Mouse (Mus musculus): ENCODE data around the gene Pla2g4e. TPM values are rescaled to one million over a fixed set of nuclear protein-coding genes. Genes with fewer than 3 reads are reported as not detected.
"Not testable (repeated sequence)": the region's sequence is repeated elsewhere in the genome, so short reads cannot be mapped to it uniquely, and the experiment has no call there.

Pla2g4e gene
- polyA plus RNA-seq, 1 experiment from 2014 or later, result 0.21 TPM

- Histone ChIP-seq H3K4me1 (replicated peaks) (peaks cover 10% of the 10 kb centered on the region), H3K27ac (no peak overlapping the region), H3K9me3 (no peaks in the 10 kb centered on the region), H3K27me3 (ENCODE audit: insufficient read depth, poor library complexity, severe bottlenecking) (0 out of 2 replicates have a peak, but pooled peaks cover 13% of the 10 kb centered on the region), H3K36me3 (no peaks in the 10 kb centered on the region), H3K4me3 (no peak overlapping the region)
- WGBS, result 66% methylated on average over 10 of the region's 10 CpGs
- DNase-seq (ENCODE audit: low spot score), result no peak
Measured at GRCm38 (mm10) chr2:120264858-120265257, 19.7 kb upstream of the Pla2g4e start.

GRCm38 (mm10) chr2:120262876-120263275 is 17.7 kb upstream of the Pla2g4e start:
- DNase-seq (ENCODE audit: low spot score), result no peak
- Histone ChIP-seq H3K4me1 (replicated peaks) (no peaks in the 10 kb centered on the region; the same call in 1 of the 2 replicates), H3K9me3 (no peaks in the 10 kb centered on the region), H3K36me3 (no peaks in the 10 kb centered on the region), H3K27me3 (ENCODE audit: insufficient read depth, poor library complexity, severe bottlenecking) (0 out of 2 replicates have a peak, but pooled peaks cover 6% of the 10 kb centered on the region), H3K4me3 (no peak overlapping the region), H3K27ac (no peak overlapping the region)
- 36% methylated on average over 1 of the region's 1 CpGs for WGBS

GRCm38 (mm10) chr2:120261346-120261745 is 16.2 kb upstream of the Pla2g4e start:
- Histone ChIP-seq H3K27me3 (ENCODE audit: insufficient read depth, poor library complexity, severe bottlenecking) (no peaks in the 10 kb centered on the region), H3K9me3 (0 out of 2 replicates have a peak, but pooled peaks cover 7% of the 10 kb centered on the region), H3K4me1 (replicated peaks) (no peaks in the 10 kb centered on the region; the same call in 1 of the 2 replicates), H3K36me3 (no peaks in the 10 kb centered on the region), H3K4me3 (no peak overlapping the region), H3K27ac (no peak overlapping the region)
- 74% methylated on average over 3 of the region's 3 CpGs for WGBS
- DNase-seq (ENCODE audit: low spot score), result no peak

- Histone ChIP-seq H3K27ac (no peak overlapping the region), H3K27me3 (ENCODE audit: insufficient read depth, poor library complexity, severe bottlenecking) (no peaks in the 10 kb centered on the region), H3K9me3 (0 out of 2 replicates have a peak, but pooled peaks cover 7% of the 10 kb centered on the region), H3K4me3 (no peak overlapping the region), H3K4me1 (replicated peaks) (no peaks in the 10 kb centered on the region), H3K36me3 (no peaks in the 10 kb centered on the region)
- DNase-seq (ENCODE audit: low spot score), result no peak
Measured at GRCm38 (mm10) chr2:120256259-120256658, 11.1 kb upstream of the Pla2g4e start.

GRCm38 (mm10) chr2:120252644-120253043 is 7.5 kb upstream of the Pla2g4e start:
- H3K4me1 ChIP-seq (replicated peaks), result no peaks in the 10 kb centered on the region
- H3K4me3 ChIP-seq, result no peak overlapping the region
- WGBS, result 92% methylated on average over 6 of the region's 6 CpGs
- DNase-seq (ENCODE audit: low spot score), result no peak
- H3K27ac ChIP-seq, result no peak overlapping the region
- H3K27me3 ChIP-seq (ENCODE audit: insufficient read depth, poor library complexity, severe bottlenecking), result no peaks in the 10 kb centered on the region
- H3K36me3 ChIP-seq, result no peaks in the 10 kb centered on the region
- 0 out of 2 replicates have a peak, but pooled peaks cover 7% of the 10 kb centered on the region for H3K9me3 ChIP-seq

GRCm38 (mm10) chr2:120245421-120246016 is 384 bp upstream of the Pla2g4e start:
- H3K36me3 ChIP-seq, result no peaks in the 10 kb centered on the region
- DNase-seq (ENCODE audit: low spot score), result peak; percentile 22
- no peaks in the 10 kb centered on the region for H3K9me3 ChIP-seq
- H3K4me1 ChIP-seq (replicated peaks), result peaks cover 4% of the 10 kb centered on the region
- 14% methylated on average over 9 of the region's 9 CpGs for WGBS
- peak overlapping the region; percentile 51 for H3K4me3 ChIP-seq
- peak overlapping the region; percentile 26; the same call in 1 of the 2 replicates for H3K27ac ChIP-seq
- peaks cover 31% of the 10 kb centered on the region for H3K27me3 ChIP-seq (ENCODE audit: insufficient read depth, poor library complexity, severe bottlenecking)

GRCm38 (mm10) chr2:120243995-120244394 is 1.1 kb downstream of the Pla2g4e start:
- H3K27ac ChIP-seq, result no peak overlapping the region
- H3K4me3 ChIP-seq, result no peak overlapping the region
- H3K27me3 ChIP-seq (ENCODE audit: insufficient read depth, poor library complexity, severe bottlenecking), result peaks cover 31% of the 10 kb centered on the region
- H3K9me3 ChIP-seq, result no peaks in the 10 kb centered on the region
- DNase-seq (ENCODE audit: low spot score), result no peak
- no peaks in the 10 kb centered on the region for H3K36me3 ChIP-seq
- peaks cover 4% of the 10 kb centered on the region for H3K4me1 ChIP-seq (replicated peaks)
- WGBS, result 80% methylated on average over 2 of the region's 2 CpGs

GRCm38 (mm10) chr2:120242791-120243467 is 2.2 kb downstream of the Pla2g4e start:
- Histone ChIP-seq H3K4me1 (replicated peaks) (peaks cover 4% of the 10 kb centered on the region), H3K27ac (no peak overlapping the region), H3K27me3 (ENCODE audit: insufficient read depth, poor library complexity, severe bottlenecking) (peaks cover 31% of the 10 kb centered on the region), H3K9me3 (no peaks in the 10 kb centered on the region), H3K36me3 (no peaks in the 10 kb centered on the region), H3K4me3 (no peak overlapping the region)
- 70% methylated on average over 5 of the region's 5 CpGs for WGBS
- DNase-seq (ENCODE audit: low spot score), result no peak

GRCm38 (mm10) chr2:120238733-120239132 is 6.4 kb downstream of the Pla2g4e start:
- not testable (repeated sequence) for H3K9me3 ChIP-seq; H3K27ac ChIP-seq; H3K36me3 ChIP-seq; H3K4me1 ChIP-seq (replicated peaks); H3K4me3 ChIP-seq; DNase-seq (ENCODE audit: low spot score)
- H3K27me3 ChIP-seq (ENCODE audit: insufficient read depth, poor library complexity, severe bottlenecking), result peaks cover 12% of the 10 kb centered on the region; the same call in 1 of the 2 replicates
- WGBS, result 90% methylated on average over 9 of the region's 9 CpGs

- WGBS, result 76% methylated on average over 5 of the region's 5 CpGs
- H3K27me3 ChIP-seq (ENCODE audit: insufficient read depth, poor library complexity, severe bottlenecking), result peaks cover 3% of the 10 kb centered on the region; the same call in 1 of the 2 replicates
- H3K36me3 ChIP-seq, result no peaks in the 10 kb centered on the region
- no peak overlapping the region for H3K27ac ChIP-seq
- no peaks in the 10 kb centered on the region for H3K9me3 ChIP-seq
- no peak overlapping the region for H3K4me3 ChIP-seq
- no peak for DNase-seq (ENCODE audit: low spot score)
- no peaks in the 10 kb centered on the region for H3K4me1 ChIP-seq (replicated peaks)
Measured at GRCm38 (mm10) chr2:120237784-120238183, 7.4 kb downstream of the Pla2g4e start.

- H3K9me3 ChIP-seq, result no peaks in the 10 kb centered on the region
- no peaks in the 10 kb centered on the region for H3K27me3 ChIP-seq (ENCODE audit: insufficient read depth, poor library complexity, severe bottlenecking)
- H3K27ac ChIP-seq, result no peak overlapping the region
- H3K4me1 ChIP-seq (replicated peaks), result no peaks in the 10 kb centered on the region
- H3K4me3 ChIP-seq, result no peak overlapping the region
- 88% methylated on average over 3 of the region's 3 CpGs for WGBS
- no peak for DNase-seq (ENCODE audit: low spot score)
- no peaks in the 10 kb centered on the region for H3K36me3 ChIP-seq
Measured at GRCm38 (mm10) chr2:120235947-120236640, 9.0 kb downstream of the Pla2g4e start.

- H3K9me3 ChIP-seq, result no peaks in the 10 kb centered on the region
- no peak overlapping the region for H3K27ac ChIP-seq
- H3K36me3 ChIP-seq, result no peaks in the 10 kb centered on the region
- no peak overlapping the region for H3K4me3 ChIP-seq
- DNase-seq (ENCODE audit: low spot score), result no peak
- WGBS, result 76% methylated on average over 3 of the region's 3 CpGs
- no peaks in the 10 kb centered on the region for H3K27me3 ChIP-seq (ENCODE audit: insufficient read depth, poor library complexity, severe bottlenecking)
- no peaks in the 10 kb centered on the region for H3K4me1 ChIP-seq (replicated peaks)
Measured at GRCm38 (mm10) chr2:120235381-120235780, 9.8 kb downstream of the Pla2g4e start.

- Histone ChIP-seq H3K27ac (no peak overlapping the region), H3K27me3 (ENCODE audit: insufficient read depth, poor library complexity, severe bottlenecking) (no peaks in the 10 kb centered on the region), H3K9me3 (no peaks in the 10 kb centered on the region), H3K4me1 (replicated peaks) (no peaks in the 10 kb centered on the region), H3K36me3 (no peaks in the 10 kb centered on the region), H3K4me3 (no peak overlapping the region)
- no peak for DNase-seq (ENCODE audit: low spot score)
- 67% methylated on average over 3 of the region's 3 CpGs for WGBS
Measured at GRCm38 (mm10) chr2:120231642-120232041, 13.5 kb downstream of the Pla2g4e start.

Data from hindbrain, embryonic 10.5 days (tissue).